Mouse (Mus musculus): ENCODE results near the gene Slc7a6os.

- TF ChIP-seq E2F4 (IDR thresholded peaks at IDR 0.05; ENCODE audit: insufficient read depth) (no peak), POLR2A (IDR thresholded peaks at IDR 0.05; ENCODE audit: insufficient read length, low read depth) (no peak), USF1 (IDR thresholded peaks at IDR 0.05; ENCODE audit: low read depth) (no peak), TCF3 (IDR thresholded peaks at IDR 0.05; ENCODE audit: insufficient read length, low read depth) (no peak)
These were observed 25.0 kb downstream of the Slc7a6os start for GRCm38 (mm10) chr8:106185628-106186270.

Data from myocyte (in vitro differentiated cells).